Mouse (Mus musculus) bone marrow macrophage, adult 2 months (primary cell): Measurements from ENCODE around the gene Fam199x.

Experiments used
- CTCF ChIP-seq: IDR thresholded peaks from 2 replicates; pipeline ENCODE4 v1.5.1; 2012; ENCODE audit warnings: low read depth, mild to moderate bottlenecking, low read length, moderate library complexity
- POLR2A ChIP-seq: IDR thresholded peaks from 2 replicates; pipeline ENCODE4 v1.6.1; 2012; ENCODE audit warnings: mild to moderate bottlenecking, low read depth, low read length, borderline replicate concordance

- TF ChIP-seq CTCF: no peak
- no peak for TF ChIP-seq POLR2A
Observed at GRCm38 (mm10) chrX:137118097-137118746, 68.8 kb downstream of the Fam199x start.
